Comparison of ENCODE assay signal across 9 mouse cellular contexts in the genomic region with DNA sequence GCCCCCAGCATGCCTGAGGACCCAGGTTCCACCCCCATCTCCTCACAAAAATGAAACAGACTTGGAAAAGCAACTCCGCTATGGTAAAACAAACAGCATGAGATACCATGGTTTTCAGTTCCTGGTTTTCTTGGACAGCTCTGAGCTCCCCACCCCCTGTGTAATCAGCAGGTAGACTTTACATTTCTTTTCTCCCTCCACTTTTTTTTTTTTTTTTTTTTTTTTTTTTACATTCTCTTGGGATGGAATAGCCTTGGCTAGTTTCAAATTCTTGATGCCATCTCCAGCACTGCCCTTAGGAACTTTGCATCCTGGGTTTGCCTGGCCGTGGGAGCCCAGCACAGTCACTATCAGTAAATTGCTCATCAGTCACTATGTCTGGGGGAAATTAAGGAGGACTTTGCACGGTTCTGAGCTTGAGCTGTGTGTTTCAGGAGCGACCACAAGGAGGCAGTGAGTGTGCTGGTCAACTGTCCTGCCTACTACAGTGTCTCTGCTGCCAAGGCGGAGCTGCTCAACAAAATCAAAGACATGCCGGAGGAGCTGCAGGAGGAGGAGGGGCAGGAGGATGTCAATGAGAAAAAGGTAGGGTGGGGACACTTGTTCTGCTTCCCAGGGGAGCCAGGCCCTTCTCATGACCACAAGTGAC.
DNase-seq lines count a peak whose midpoint lies in the region; ATAC-seq and TF ChIP-seq lines count a peak whose summit lies in the region.
"Had no signal": no experiment of that assay in that cellular context is flagged by ENCODE, and none has a peak within 500 bp of the region (broad histone marks: within the 10 kb centered on the region; RNA-seq: fewer than 3 reads in every experiment).

No protein-coding gene starts in this region.

- DNase-seq in hindbrain, embryonic 10.5 days (ENCODE audit: low spot score), result peak; percentile 43
- no peak for DNase-seq in hindbrain, embryonic 14.5 days (ENCODE audit: low spot score)
- no peak for DNase-seq in ES-E14 (ENCODE audit: low read depth, low spot score)
- peak; percentile 71 for DNase-seq in embryonic facial prominence, embryonic 11.5 days (ENCODE audit: low spot score)
- DNase-seq in retina, postnatal 1 day, result peak; percentile 55
- DNase-seq in adrenal gland, postnatal 4 days (ENCODE audit: low spot score in 2 of 2), result no peak
- no peak for DNase-seq in ovary, postnatal 36 days (ENCODE audit: low spot score)

- H3K4me1 ChIP-seq in hindbrain, embryonic 10.5 days (replicated peaks), result peaks cover 7% of the 10 kb centered on the region; the same call in 1 of the 2 replicates
- H3K4me1 ChIP-seq in hindbrain, embryonic 14.5 days (replicated peaks; ENCODE audit: control insufficient read depth, insufficient read depth, low read length), result no peaks in the 10 kb centered on the region
- H3K4me1 ChIP-seq in ES-E14 (ENCODE audit: control insufficient read depth in 2 of 2, insufficient read depth in 2 of 2, low read length in 2 of 2, poor library complexity in 1 of 2), result peaks cover 0 to 7% of the 10 kb centered on the region in 2 experiments; a peak in 1 of 4 replicates
- no peaks in the 10 kb centered on the region; the same call in 1 of the 2 replicates for H3K4me1 ChIP-seq in embryonic facial prominence, embryonic 11.5 days (ENCODE audit: control insufficient read depth, insufficient read depth, low read length)
- peaks cover 3% of the 10 kb centered on the region; the same call in 1 of the 2 replicates for H3K4me1 ChIP-seq in intestine, postnatal 0 days (replicated peaks; ENCODE audit: control insufficient read depth, insufficient read depth, low read length)

- peaks cover 97% of the 10 kb centered on the region for H3K36me3 ChIP-seq in hindbrain, embryonic 10.5 days
- 0 out of 2 replicates have a peak, but pooled peaks cover 13% of the 10 kb centered on the region for H3K36me3 ChIP-seq in hindbrain, embryonic 14.5 days (replicated peaks; ENCODE audit: control insufficient read depth, insufficient read depth)
- H3K36me3 ChIP-seq in ES-E14 (ENCODE audit: control insufficient read depth, insufficient read depth, low read length, poor library complexity, severe bottlenecking), result peaks cover 35% of the 10 kb centered on the region
- no peaks in the 10 kb centered on the region; the same call in 1 of the 2 replicates for H3K36me3 ChIP-seq in embryonic facial prominence, embryonic 11.5 days (replicated peaks; ENCODE audit: control insufficient read depth, insufficient read depth, low read depth, low read length)
- H3K36me3 ChIP-seq in intestine, postnatal 0 days (ENCODE audit: control insufficient read depth, insufficient read depth), result peaks cover 83% of the 10 kb centered on the region

- ATAC-seq in hindbrain, embryonic 14.5 days (ENCODE audit: low FRiP score), result no peak
- ATAC-seq in embryonic facial prominence, embryonic 11.5 days (replicated peaks; ENCODE audit: insufficient number of reproducible peaks, low FRiP score, low TSS enrichment, low read depth), result no peak
- peak; percentile 62 for ATAC-seq in intestine, postnatal 0 days

- H3K4me2 ChIP-seq in hindbrain, embryonic 14.5 days (replicated peaks), result no peak overlapping the region
- no peak overlapping the region for H3K4me2 ChIP-seq in embryonic facial prominence, embryonic 11.5 days (ENCODE audit: low read depth, low read length)
- H3K4me2 ChIP-seq in intestine, postnatal 0 days (replicated peaks; ENCODE audit: low read depth), result no peak overlapping the region
- H3K4me2 ChIP-seq: limb, embryonic 15.5 days had no signal

- peak; percentile 77 for TF ChIP-seq CTCF in intestine, postnatal 0 days (IDR thresholded peaks at IDR 0.05; ENCODE audit: low read depth)

- H3K4me3 ChIP-seq in hindbrain, embryonic 10.5 days, result no peak overlapping the region
- no peak overlapping the region for H3K4me3 ChIP-seq in hindbrain, embryonic 14.5 days (replicated peaks; ENCODE audit: low read length)
- H3K4me3 ChIP-seq in ES-E14 (ENCODE audit: insufficient read depth in 1 of 2, low read depth in 1 of 2, low read length in 2 of 2, poor library complexity in 1 of 2, severe bottlenecking in 1 of 2), result no peak overlapping the region
- H3K4me3 ChIP-seq in embryonic facial prominence, embryonic 11.5 days (ENCODE audit: low read depth, low read length), result no peak overlapping the region
- H3K4me3 ChIP-seq in intestine, postnatal 0 days (ENCODE audit: low read depth, low read length), result no peak overlapping the region
- H3K4me3 ChIP-seq: limb, embryonic 15.5 days had no signal

- 62% methylated on average over 6 of the region's 6 CpGs for WGBS in hindbrain, embryonic 10.5 days
- WGBS in hindbrain, embryonic 14.5 days, result 62% methylated on average over 6 of the region's 6 CpGs
- WGBS in embryonic facial prominence, embryonic 11.5 days, result 53% methylated on average over 6 of the region's 6 CpGs
- WGBS in intestine, postnatal 0 days, result 39% methylated on average over 6 of the region's 6 CpGs

- no peak overlapping the region for H3K9ac ChIP-seq in hindbrain, embryonic 14.5 days
- no peak overlapping the region for H3K9ac ChIP-seq in ES-E14 (ENCODE audit: insufficient read depth, low read depth, low read length, poor library complexity, severe bottlenecking)
- no peak overlapping the region for H3K9ac ChIP-seq in embryonic facial prominence, embryonic 11.5 days (replicated peaks; ENCODE audit: low read length)
- H3K9ac ChIP-seq in intestine, postnatal 0 days (ENCODE audit: low read depth, low read length), result no peak overlapping the region
- H3K9ac ChIP-seq: limb, embryonic 15.5 days had no signal

- no peaks in the 10 kb centered on the region for H3K27me3 ChIP-seq in hindbrain, embryonic 10.5 days (ENCODE audit: insufficient read depth, poor library complexity, severe bottlenecking)
- H3K27me3 ChIP-seq in hindbrain, embryonic 14.5 days (ENCODE audit: control insufficient read depth, insufficient read depth, low read length), result no peaks in the 10 kb centered on the region
- no peaks in the 10 kb centered on the region for H3K27me3 ChIP-seq in embryonic facial prominence, embryonic 11.5 days (ENCODE audit: control insufficient read depth, insufficient read depth, low read length)
- no peaks in the 10 kb centered on the region for H3K27me3 ChIP-seq in intestine, postnatal 0 days (replicated peaks; ENCODE audit: control insufficient read depth, insufficient read depth, low read length)
- H3K27me3 ChIP-seq: limb, embryonic 15.5 days had no signal

- H3K27ac ChIP-seq in hindbrain, embryonic 10.5 days, result no peak overlapping the region
- H3K27ac ChIP-seq in hindbrain, embryonic 14.5 days, result no peak overlapping the region
- H3K27ac ChIP-seq in ES-E14 (ENCODE audit: insufficient read depth, low read depth, low read length, poor library complexity, severe bottlenecking), result no peak overlapping the region
- no peak overlapping the region for H3K27ac ChIP-seq in embryonic facial prominence, embryonic 11.5 days (replicated peaks; ENCODE audit: low read depth, low read length)
- H3K27ac ChIP-seq in intestine, postnatal 0 days (ENCODE audit: low read depth, low read length), result no peak overlapping the region
- H3K27ac ChIP-seq: limb, embryonic 15.5 days had no signal

- no peaks in the 10 kb centered on the region for H3K9me3 ChIP-seq in hindbrain, embryonic 10.5 days
- no peaks in the 10 kb centered on the region for H3K9me3 ChIP-seq in hindbrain, embryonic 14.5 days (ENCODE audit: control insufficient read depth, low read length)
- no peaks in the 10 kb centered on the region for H3K9me3 ChIP-seq in ES-E14 (ENCODE audit: control insufficient read depth, insufficient read depth, low read depth, low read length)
- H3K9me3 ChIP-seq in embryonic facial prominence, embryonic 11.5 days (replicated peaks; ENCODE audit: control insufficient read depth, low read length), result no peaks in the 10 kb centered on the region
- H3K9me3 ChIP-seq in intestine, postnatal 0 days (ENCODE audit: control insufficient read depth), result no peaks in the 10 kb centered on the region
- H3K9me3 ChIP-seq: limb, embryonic 15.5 days had no signal

- in situ Hi-C loops in ES-E14 (cut with MboI; ENCODE audit: low sequenced_read_pairs in 2 of 2, unreplicated experiment in 2 of 2), result loop anchor here (25.0 kb wide), 2 partner anchors 218 to 243 kb away; no protein-coding TSS in a partner anchor

TF ChIP-seq in ES-E14, 5 proteins besides CTCF, POLR2A, EP300 and RAD21:
- TF ChIP-seq MAFK (IDR thresholded peaks at IDR 0.05; ENCODE audit: insufficient read depth, low read depth, low read length), result no peak
- peak; percentile 68 for TF ChIP-seq ZNF384 (IDR thresholded peaks at IDR 0.05; ENCODE audit: low read depth, low read length)
- TF ChIP-seq ZC3H11A (IDR thresholded peaks at IDR 0.05; ENCODE audit: borderline replicate concordance, low read depth, low read length), result 0 out of 2 replicates have a peak, but pooled peaks have one; percentile 5

Comparison
In these comparisons a context has a peak if more than half of its experiments do, and no peak if none do; other contexts are left out.
1. DNase-seq: peak in hindbrain, embryonic 10.5 days (single experiment), embryonic facial prominence, embryonic 11.5 days (single experiment) and retina, postnatal 1 day (single experiment); none in hindbrain, embryonic 14.5 days (single experiment), ES-E14 (single experiment), adrenal gland, postnatal 4 days (0 of 2) and ovary, postnatal 36 days (single experiment).